Mouse (Mus musculus): Measurements from ENCODE around the gene 1700001O22Rik.

DNA sequence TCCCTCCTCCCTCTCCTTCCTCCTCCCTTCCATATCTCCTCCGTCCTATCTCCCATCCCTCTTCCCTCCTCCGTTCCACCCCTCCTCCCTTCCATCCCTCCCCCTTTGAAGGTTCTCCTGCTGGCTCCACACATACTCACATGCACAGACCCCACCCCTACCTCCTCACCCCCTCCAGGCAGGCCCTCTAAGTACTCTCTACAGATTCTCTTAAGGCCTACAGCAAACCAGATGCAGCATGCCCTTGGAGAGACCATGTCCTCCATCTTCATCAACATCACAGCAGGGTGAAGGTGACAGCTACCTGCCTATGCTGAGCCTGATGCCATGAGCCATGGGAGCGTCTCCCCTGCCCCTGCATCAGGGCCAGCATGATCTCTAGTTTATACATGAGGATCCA, 26.2 kb downstream of the 1700001O22Rik start:
- TF ChIP-seq POLR2A (IDR thresholded peaks at IDR 0.05; ENCODE audit: insufficient read depth, low read length) (no peak), CTCF (IDR thresholded peaks at IDR 0.05; ENCODE audit: low read depth, low read length) (no peak), EP300 (IDR thresholded peaks at IDR 0.05; ENCODE audit: insufficient read depth, low read depth, low read length) (0 out of 2 replicates have a peak, but pooled peaks have one; percentile 48)
